9 mouse cellular contexts compared by ENCODE assay signal in the genomic region with DNA sequence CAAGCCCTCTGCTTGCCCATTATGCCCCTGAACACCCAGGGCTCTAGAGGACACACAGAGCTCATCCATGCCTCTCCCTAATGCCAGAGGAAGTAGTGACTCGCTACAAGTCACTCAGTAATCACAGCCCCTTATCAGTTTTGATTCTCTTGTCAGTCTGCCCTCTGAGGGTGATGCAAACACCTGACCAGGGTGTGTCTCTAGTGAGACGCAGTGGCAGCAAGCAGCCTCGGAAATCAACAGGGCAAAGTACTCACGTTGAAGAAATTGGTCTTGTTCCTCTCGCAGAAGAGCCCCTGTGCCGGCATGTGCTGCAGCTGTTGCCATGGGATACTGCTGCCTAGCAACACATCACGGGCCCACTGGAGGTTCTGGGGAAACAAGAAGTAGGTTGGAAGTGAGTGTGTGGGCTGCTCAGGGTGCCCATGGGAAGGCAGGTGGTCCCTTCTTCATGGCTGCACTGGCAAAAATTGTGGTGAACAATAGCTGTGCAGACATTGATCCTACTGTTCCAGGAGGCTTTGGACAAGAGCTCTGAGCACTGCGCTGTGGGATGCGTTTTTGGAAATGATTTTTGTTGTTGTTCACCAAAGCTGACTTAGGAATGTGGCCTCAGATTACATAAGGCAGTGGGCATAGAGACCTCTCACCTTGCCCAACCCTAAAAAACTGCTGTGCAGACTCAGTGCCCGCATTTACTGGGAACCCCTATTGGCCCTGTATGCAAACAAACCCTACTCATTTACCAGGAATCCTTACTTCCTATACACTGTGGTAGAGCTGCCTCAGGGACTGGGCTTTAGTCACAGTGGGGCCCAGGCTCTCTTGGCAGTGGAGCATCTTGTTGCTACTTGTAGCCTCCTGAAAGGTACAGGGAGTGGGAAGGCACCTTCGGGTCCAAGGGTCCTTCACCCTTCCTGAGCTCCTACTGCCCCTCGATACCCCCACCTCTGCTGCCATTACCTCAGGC. TPM values are rescaled to one million over a fixed set of nuclear protein-coding genes. Genes with fewer than 3 reads are reported as not detected.
A peak's percentile ranks its signal among the peaks of the same experiment; 100 is the strongest.
DNase-seq lines count a peak whose midpoint lies in the region; ATAC-seq and TF ChIP-seq lines count a peak whose summit lies in the region.
"Had no signal": no experiment of that assay in that cellular context is flagged by ENCODE, and none has a peak within 500 bp of the region (broad histone marks: within the 10 kb centered on the region; RNA-seq: fewer than 3 reads in every experiment).

No protein-coding gene starts in this region.

- intact Hi-C loops in left cerebral cortex, postnatal 25 days (cut with DNase I) = no loop called here
- intact Hi-C loops in heart, postnatal 36 days (cut with DNase I) = no loop called here

- no peak overlapping the region for H3K4me2 ChIP-seq in lung, embryonic 14.5 days
- 0 out of 2 replicates have a peak overlapping the region, but pooled peaks have one; percentile 9 for H3K4me2 ChIP-seq in hindbrain, embryonic 12.5 days (replicated peaks)
- H3K4me2 ChIP-seq: heart, embryonic 13.5 days had no signal

- peak; percentile 38 for DNase-seq in lung, embryonic 14.5 days
- DNase-seq in lung, postnatal 14 days = no peak
- DNase-seq in left cerebral cortex, postnatal 25 days (ENCODE audit: low spot score in 2 of 2) = peak; percentile 89 to 95
- peak; percentile 95 for DNase-seq in retina, postnatal 1 day
- no peak for DNase-seq in cerebellum, postnatal 25 days
- DNase-seq in thymus, postnatal 36 days = no peak
- DNase-seq in heart, postnatal 36 days = no peak

- H3K4me1 ChIP-seq in lung, embryonic 14.5 days (ENCODE audit: insufficient read depth) = no peaks in the 10 kb centered on the region
- H3K4me1 ChIP-seq in hindbrain, embryonic 12.5 days = peaks cover 18% of the 10 kb centered on the region
- H3K4me1 ChIP-seq: heart, embryonic 13.5 days had no signal

- WGBS in lung, embryonic 14.5 days = 52% methylated on average over 12 of the region's 12 CpGs
- 56% methylated on average over 12 of the region's 12 CpGs for WGBS in hindbrain, embryonic 12.5 days

- no peak overlapping the region for H3K9ac ChIP-seq in lung, embryonic 14.5 days
- 0 out of 2 replicates have a peak overlapping the region, but pooled peaks have one; percentile 32 for H3K9ac ChIP-seq in hindbrain, embryonic 12.5 days
- H3K9ac ChIP-seq: heart, embryonic 13.5 days had no signal

- no peak overlapping the region for H3K27ac ChIP-seq in lung, embryonic 14.5 days (ENCODE audit: low read depth)
- H3K27ac ChIP-seq in hindbrain, embryonic 12.5 days = peak overlapping the region; percentile 60
- H3K27ac ChIP-seq: heart, embryonic 13.5 days had no signal

- TF ChIP-seq CTCF in lung, embryonic 14.5 days (IDR thresholded peaks at IDR 0.05; ENCODE audit: low read depth) = no peak

- H3K27me3 ChIP-seq in lung, embryonic 14.5 days (ENCODE audit: insufficient read depth, low read length) = no peaks in the 10 kb centered on the region
- no peaks in the 10 kb centered on the region for H3K27me3 ChIP-seq in hindbrain, embryonic 12.5 days
- H3K27me3 ChIP-seq: heart, embryonic 13.5 days had no signal

- H3K9me3 ChIP-seq in lung, embryonic 14.5 days (ENCODE audit: low read depth, low read length) = no peaks in the 10 kb centered on the region
- no peaks in the 10 kb centered on the region for H3K9me3 ChIP-seq in hindbrain, embryonic 12.5 days (replicated peaks)
- H3K9me3 ChIP-seq: heart, embryonic 13.5 days had no signal

- H3K4me3 ChIP-seq in lung, embryonic 14.5 days (ENCODE audit: low read depth, low read length) = no peak overlapping the region
- H3K4me3 ChIP-seq in hindbrain, embryonic 12.5 days = no peak overlapping the region
- H3K4me3 ChIP-seq: heart, embryonic 13.5 days had no signal

- ATAC-seq in lung, embryonic 14.5 days (ENCODE audit: insufficient read depth) = no peak
- peak; percentile 87 for ATAC-seq in hindbrain, embryonic 12.5 days (ENCODE audit: low FRiP score)

- peaks cover 57% of the 10 kb centered on the region for H3K36me3 ChIP-seq in lung, embryonic 14.5 days (ENCODE audit: insufficient read depth)
- H3K36me3 ChIP-seq in hindbrain, embryonic 12.5 days = peaks cover 52% of the 10 kb centered on the region

RNA-seq across cellular contexts. Expression of a gene that starts 40.5 kb away (rescaled TPM):
- 5.8 and 5.9 TPM in 2 replicates for polyA plus RNA-seq in lung, embryonic 14.5 days (2014; fragmentation: Nextera tagmentation; extraction: Ambion mirVana)
- polyA plus RNA-seq in hindbrain, embryonic 12.5 days (2016; fragmentation: Nextera tagmentation; extraction: Ambion mirVana) = 2.8 TPM in 2 replicates
- 1 to 10 TPM; 5.8 to 8.4 TPM for total RNA-seq in left cerebral cortex, postnatal 25 days (2021)
- total RNA-seq in heart, postnatal 36 days (2021) = 1 to 10 TPM; 1.4 to 1.8 TPM

Comparison
In these comparisons a context has a peak if more than half of its experiments do, and no peak if none do; other contexts are left out.
1. DNase-seq: peak in lung, embryonic 14.5 days (single experiment), left cerebral cortex, postnatal 25 days (2 of 2) and retina, postnatal 1 day (single experiment); none in lung, postnatal 14 days (single experiment), cerebellum, postnatal 25 days (0 of 2), thymus, postnatal 36 days (0 of 2) and heart, postnatal 36 days (0 of 2).